Mouse (Mus musculus) limb, embryonic 14.5 days (tissue): ENCODE measurements around the gene Rbfox1. TPM values are rescaled to one million over a fixed set of nuclear protein-coding genes. Genes with fewer than 3 reads are reported as not detected.

Source experiments
- ATAC-seq: fragments of 200-750 bp; cut with Nextera tagmentation; 2 replicates; pipeline ENCODE4 v1.8.0; 2017; ENCODE audit warnings: low read depth, moderate number of reproducible peaks, moderate TSS enrichment; ENCODE audit not compliant: low FRiP score
- DNase-seq: peaks from one replicate; pipeline ENCODE4 v3.0.0-alpha.2; 2015; ENCODE audit warnings: low spot score
- H3K27ac ChIP-seq: fragments of 300-500 bp; sonication (generic); replicated peaks from 2 replicates; pipeline ENCODE4 v1.5.1; 2014; ENCODE audit warnings: low read depth, mild to moderate bottlenecking, low read length, moderate library complexity, mixed read lengths
- H3K27me3 ChIP-seq: fragments of 300-500 bp; sonication (generic); 2 replicates; pipeline ENCODE4 v1.6.1; 2014; ENCODE audit warnings: low read length, mixed read lengths; ENCODE audit not compliant: control insufficient read depth, insufficient read depth
- H3K36me3 ChIP-seq: fragments of 300-500 bp; sonication (generic); 2 replicates; pipeline ENCODE4 v1.6.1; 2014; ENCODE audit warnings: mild to moderate bottlenecking, low read length, moderate library complexity, mixed read lengths; ENCODE audit not compliant: control insufficient read depth, insufficient read depth
- H3K4me1 ChIP-seq: fragments of 300-500 bp; sonication (generic); 2 replicates; pipeline ENCODE4 v1.6.1; 2014; ENCODE audit warnings: antibody characterized with exemption, low read length, mixed read lengths; ENCODE audit not compliant: control insufficient read depth, insufficient read depth
- H3K4me2 ChIP-seq: fragments of 300-500 bp; sonication (generic); replicated peaks from 2 replicates; pipeline ENCODE4 v1.6.1; 2014; ENCODE audit warnings: low read depth, mild to moderate bottlenecking, low read length, moderate library complexity; ENCODE audit not compliant: severe bottlenecking
- H3K4me3 ChIP-seq: fragments of 300-500 bp; sonication (generic); replicated peaks from 2 replicates; pipeline ENCODE4 v1.5.1; 2014; ENCODE audit warnings: low read length
- H3K9ac ChIP-seq: fragments of 300-500 bp; sonication (generic); 2 replicates; pipeline ENCODE4 v1.6.1; 2014; ENCODE audit warnings: mild to moderate bottlenecking, low read depth, low read length, moderate library complexity; ENCODE audit not compliant: severe bottlenecking
- H3K9me3 ChIP-seq: fragments of 300-500 bp; sonication (generic); 2 replicates; pipeline ENCODE4 v1.6.1; 2016; ENCODE audit warnings: low read length; ENCODE audit not compliant: control insufficient read depth
- POLR2A ChIP-seq: fragments of 200-500 bp; IDR thresholded peaks from 2 replicates; pipeline ENCODE4 v1.8.0; 2012; ENCODE audit warnings: inconsistent platforms, mild to moderate bottlenecking, moderate library complexity, borderline replicate concordance; ENCODE audit not compliant: insufficient read depth, insufficient read length; ENCODE audit errors: extremely low read depth
- WGBS: fragments of 180-500 bp; shearing (Covaris S2); extraction: QIAGEN DNeasy Blood & Tissue Kit; methylation state at CpG from one replicate; pipeline ENCODE4 v1.1.7; 2014; 5-methylcytosine and 5-hydroxymethylcytosine counted together
- polyA plus RNA-seq, 2 experiments: library from polyadenylated mRNA; depleted of rRNA in 1 of 2; stranded (reverse) in 1 of 2; unstranded in 1 of 2; fragments of >200 nt; fragmentation: Nextera tagmentation in 1 of 2; extraction: Ambion mirVana in 1 of 2; gene quantifications; 2 replicates each; pipeline versions ENCODE4 v1.2.1 to v1.2.3; 2012 to 2014

The Rbfox1 gene
- polyA plus RNA-seq, 2 experiments: 3.8 to 6.0 TPM

DNA sequence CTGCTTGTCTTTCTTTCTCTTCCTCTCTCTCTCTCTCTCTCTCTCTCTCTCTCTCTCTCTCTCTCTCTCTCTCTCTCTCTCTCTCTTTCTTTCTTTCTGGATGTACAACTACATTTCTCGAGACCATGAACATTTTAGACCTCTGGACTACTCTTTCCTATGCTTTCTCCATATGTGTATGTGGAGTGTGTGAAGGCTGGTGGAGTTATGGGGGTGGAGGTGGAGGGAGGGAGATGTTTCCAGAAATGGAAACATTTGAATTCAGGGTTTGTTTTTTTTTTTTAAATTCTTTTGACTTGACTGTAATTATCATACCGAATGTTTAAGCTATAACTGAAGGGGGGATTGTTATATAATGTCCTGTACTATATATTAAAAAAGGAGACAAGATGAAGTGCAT, 1338.1 kb downstream of the Rbfox1 start:
- Histone ChIP-seq H3K9me3 (no peaks in the 10 kb centered on the region), H3K27me3 (no peaks in the 10 kb centered on the region), H3K4me2 (no peak overlapping the region), H3K4me3 (no peak overlapping the region), H3K27ac (no peak overlapping the region), H3K9ac (no peak overlapping the region), H3K4me1 (no peaks in the 10 kb centered on the region), H3K36me3 (no peaks in the 10 kb centered on the region)
- DNase-seq (no peak), ATAC-seq (no peak)
- no peak for TF ChIP-seq POLR2A
- WGBS: 62% methylated on average over 2 of the region's 2 CpGs

DNA sequence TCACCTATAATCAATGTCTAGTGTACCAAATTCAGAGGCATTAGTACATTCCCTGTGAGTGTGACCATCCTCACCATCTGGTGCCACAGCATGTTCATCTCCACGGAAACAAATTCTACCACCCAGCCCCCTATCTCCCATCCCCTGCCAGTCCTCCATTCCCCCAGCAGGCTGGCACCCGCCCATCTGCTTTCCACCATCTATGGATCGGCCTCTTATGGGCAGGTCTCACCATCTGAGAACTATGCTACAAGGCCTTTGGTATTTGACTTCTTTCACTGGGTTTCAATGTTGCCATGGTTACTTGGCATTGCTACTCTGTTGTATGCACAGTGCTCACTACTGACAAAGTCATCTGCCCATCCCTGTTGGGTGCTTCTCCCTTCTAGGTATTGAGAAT, 1340.8 kb downstream of the Rbfox1 start:
- H3K9ac ChIP-seq: no peak overlapping the region
- no peak for TF ChIP-seq POLR2A
- no peaks in the 10 kb centered on the region for H3K27me3 ChIP-seq
- DNase-seq: no peak
- H3K4me2 ChIP-seq: no peak overlapping the region
- WGBS: 90% methylated on average over 3 of the region's 3 CpGs
- H3K4me1 ChIP-seq: no peaks in the 10 kb centered on the region
- H3K4me3 ChIP-seq: no peak overlapping the region
- ATAC-seq: no peak
- no peaks in the 10 kb centered on the region for H3K9me3 ChIP-seq
- H3K36me3 ChIP-seq: no peaks in the 10 kb centered on the region
- H3K27ac ChIP-seq: no peak overlapping the region

DNA sequence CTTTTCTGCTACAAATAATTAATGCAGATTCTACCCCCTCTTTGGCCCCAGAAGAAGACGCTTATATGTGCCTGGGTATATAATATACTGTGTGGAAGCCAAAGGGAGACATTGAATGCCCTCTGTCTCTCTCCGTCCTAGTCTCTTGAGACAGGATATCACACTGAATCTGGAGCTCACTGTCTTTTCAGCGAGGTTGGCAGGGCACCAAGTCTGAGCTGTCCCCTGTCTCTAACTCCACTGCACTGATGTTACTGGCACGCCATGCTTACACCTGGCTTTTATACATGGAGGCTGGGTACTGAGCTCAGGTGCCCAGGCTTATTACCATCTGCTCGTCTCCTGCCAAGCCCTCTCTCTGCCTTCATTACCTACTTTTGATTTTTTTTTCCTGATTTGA, 1343.1 kb downstream of the Rbfox1 start:
- no peak for ATAC-seq
- no peak overlapping the region for H3K27ac ChIP-seq
- no peak overlapping the region for H3K4me3 ChIP-seq
- H3K27me3 ChIP-seq: no peaks in the 10 kb centered on the region
- H3K9ac ChIP-seq: no peak overlapping the region
- no peaks in the 10 kb centered on the region for H3K9me3 ChIP-seq
- no peak for TF ChIP-seq POLR2A
- no peaks in the 10 kb centered on the region for H3K36me3 ChIP-seq
- DNase-seq: no peak
- H3K4me2 ChIP-seq: no peak overlapping the region
- H3K4me1 ChIP-seq: no peaks in the 10 kb centered on the region
- WGBS: 81% methylated on average over 5 of the region's 5 CpGs

DNA sequence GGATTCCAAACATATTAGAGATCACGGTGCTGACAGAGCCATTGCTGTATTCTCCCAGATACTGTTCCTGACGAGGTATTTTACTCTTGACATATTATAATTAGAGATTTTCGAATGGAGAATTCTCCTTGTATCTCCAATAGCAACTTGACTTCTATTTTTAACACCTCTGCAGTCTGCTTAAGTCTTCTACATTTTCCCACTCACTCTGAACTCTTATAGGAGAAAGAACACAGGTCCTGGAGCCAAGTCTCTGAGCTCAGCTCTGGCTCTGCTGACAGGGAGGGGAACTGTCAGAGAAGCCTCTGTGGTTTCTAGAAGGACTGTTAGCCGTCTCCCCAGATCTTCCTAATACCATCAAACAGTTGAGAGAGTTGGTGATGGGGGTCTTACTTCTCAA, 1344.1 kb downstream of the Rbfox1 start:
- 65% methylated on average over 4 of the region's 4 CpGs for WGBS
- Histone ChIP-seq H3K9me3 (no peaks in the 10 kb centered on the region), H3K4me2 (no peak overlapping the region), H3K27me3 (no peaks in the 10 kb centered on the region), H3K9ac (no peak overlapping the region), H3K36me3 (no peaks in the 10 kb centered on the region), H3K27ac (no peak overlapping the region), H3K4me3 (no peak overlapping the region), H3K4me1 (no peaks in the 10 kb centered on the region)
- no peak for TF ChIP-seq POLR2A
- DNase-seq (no peak), ATAC-seq (no peak)

DNA sequence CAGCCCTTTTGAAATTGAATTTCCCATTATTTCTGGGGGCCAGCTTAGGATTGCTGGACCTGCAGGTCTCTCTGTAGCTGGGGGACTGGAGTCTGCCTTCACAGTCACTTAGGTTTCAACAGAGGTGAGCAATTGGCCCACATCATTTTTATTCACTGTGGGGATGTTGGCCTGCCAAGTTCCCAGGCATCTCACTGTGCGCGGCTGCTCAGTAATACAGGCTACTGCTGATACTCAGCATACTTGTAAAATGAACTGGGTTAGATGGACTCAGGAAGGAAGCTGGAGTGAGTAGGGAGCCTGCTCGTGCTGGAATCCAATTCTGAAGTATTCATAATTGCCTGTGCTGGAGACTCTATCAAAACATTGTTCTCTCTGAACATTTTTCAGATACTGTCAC, 1356.5 kb downstream of the Rbfox1 start:
- DNase-seq: no peak
- Histone ChIP-seq H3K27me3 (no peaks in the 10 kb centered on the region), H3K36me3 (no peaks in the 10 kb centered on the region), H3K9me3 (no peaks in the 10 kb centered on the region), H3K9ac (no peak overlapping the region), H3K4me1 (no peaks in the 10 kb centered on the region), H3K27ac (no peak overlapping the region), H3K4me2 (no peak overlapping the region), H3K4me3 (no peak overlapping the region)
- no peak for TF ChIP-seq POLR2A
- ATAC-seq: no peak
- WGBS: 49% methylated on average over 3 of the region's 3 CpGs

DNA sequence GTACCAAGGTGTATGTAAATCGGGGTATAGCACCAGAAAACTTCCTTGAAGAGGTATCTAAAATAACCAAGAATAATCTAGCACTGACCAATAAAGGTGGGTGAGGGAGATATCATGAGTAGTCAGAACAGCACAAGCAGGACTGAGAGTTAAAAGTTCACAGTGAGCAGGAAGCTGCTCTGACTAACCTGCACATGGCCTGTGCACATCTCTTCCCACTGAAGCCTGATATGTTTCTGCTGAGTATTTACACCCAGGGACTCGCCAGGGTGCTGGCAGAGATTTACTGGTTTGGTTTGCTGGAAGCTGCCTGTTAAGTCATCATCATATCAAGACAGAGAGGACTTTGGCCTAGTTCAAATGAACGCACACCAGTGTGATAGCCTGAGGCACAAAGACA, 1357.3 kb downstream of the Rbfox1 start:
- H3K9me3 ChIP-seq: no peaks in the 10 kb centered on the region
- H3K27me3 ChIP-seq: no peaks in the 10 kb centered on the region
- H3K9ac ChIP-seq: no peak overlapping the region
- WGBS: 80% methylated on average over 3 of the region's 3 CpGs
- no peak overlapping the region for H3K4me3 ChIP-seq
- DNase-seq (no peak), ATAC-seq (no peak)
- no peaks in the 10 kb centered on the region for H3K4me1 ChIP-seq
- H3K36me3 ChIP-seq: no peaks in the 10 kb centered on the region
- H3K4me2 ChIP-seq: no peak overlapping the region
- H3K27ac ChIP-seq: no peak overlapping the region
- TF ChIP-seq POLR2A: no peak
